Mouse (Mus musculus) G1E (cell line): ENCODE measurements around the gene Atp5e. TPM values are rescaled to one million over a fixed set of nuclear protein-coding genes. Genes with fewer than 3 reads are reported as not detected.

Experiments
- ATAC-seq: 2 replicates; pipeline ENCODE4 v1.8.0; 2016; ENCODE audit warnings: mild to moderate bottlenecking; ENCODE audit not compliant: insufficient number of reproducible peaks, poor library complexity, low FRiP score, severe bottlenecking; ENCODE audit errors: extremely low read depth
- DNase-seq: peaks from one replicate; pipeline ENCODE4 v3.0.0; 2012; ENCODE audit warnings: low spot score
- H3K27me3 ChIP-seq: 2 replicates; pipeline ENCODE4 v1.6.1; 2012; ENCODE audit warnings: mild to moderate bottlenecking, low read length, inconsistent platforms; ENCODE audit not compliant: insufficient read depth
- H3K36me3 ChIP-seq: replicated peaks from 2 replicates; pipeline ENCODE3; 2012; ENCODE audit warnings: mild to moderate bottlenecking, inconsistent platforms
- H3K4me1 ChIP-seq: 2 replicates; pipeline ENCODE4 v1.6.1; 2012; ENCODE audit warnings: low read depth, low read length, inconsistent platforms, mixed read lengths; ENCODE audit not compliant: insufficient read depth
- H3K4me3 ChIP-seq: 2 replicates; pipeline ENCODE4 v1.5.1; 2012; ENCODE audit warnings: low read depth, mild to moderate bottlenecking, inconsistent platforms, low read length, moderate library complexity, mixed read lengths
- H3K9me3 ChIP-seq: replicated peaks from 2 replicates; pipeline ENCODE4 v1.6.1; 2012; ENCODE audit warnings: inconsistent platforms
- CTCF ChIP-seq: IDR thresholded peaks from 2 replicates; pipeline ENCODE4 v1.5.1; 2012; ENCODE audit warnings: low read depth, low read length, inconsistent platforms, mixed read lengths
- GATA1 ChIP-seq: IDR thresholded peaks from 2 replicates; pipeline ENCODE4 v1.6.1; 2012; ENCODE audit warnings: borderline replicate concordance, low read length, inconsistent platforms, mixed read lengths
- GATA2 ChIP-seq: IDR thresholded peaks from 2 replicates; pipeline ENCODE4 v1.6.1; 2012; ENCODE audit warnings: low read depth, low read length, inconsistent platforms, borderline replicate concordance
- POLR2AphosphoS5 ChIP-seq: IDR thresholded peaks from 2 replicates; pipeline ENCODE4 v1.6.1; 2012; ENCODE audit warnings: low read depth, low read length, inconsistent platforms; ENCODE audit not compliant: insufficient replicate concordance
- TAL1 ChIP-seq: conservative IDR thresholded peaks from 2 replicates; pipeline ENCODE4 v1.6.1; 2012; ENCODE audit warnings: low read depth, low read length, inconsistent platforms, mixed read lengths
- polyA plus RNA-seq: library from polyadenylated mRNA; stranded (reverse); fragments of >175 nt; gene quantifications from 2 replicates; pipeline ENCODE4 v1.2.3, GENCODE M21; 2012
- total RNA-seq, 2 experiments: library from RNA; stranded (forward) in 1 of 2; stranded (reverse) in 1 of 2; fragments of 200-1000 nt in 1 of 2; fragments of >200 nt in 1 of 2; fragmentation: Nextera tagmentation in 1 of 2; gene quantifications; 2 replicates each; pipeline ENCODE4 v1.2.3; 2014 to 2017

Atp5e gene
- total and polyA plus RNA-seq, 3 experiments, result 3.1 to 38.8 (median 28.5) TPM

DNA sequence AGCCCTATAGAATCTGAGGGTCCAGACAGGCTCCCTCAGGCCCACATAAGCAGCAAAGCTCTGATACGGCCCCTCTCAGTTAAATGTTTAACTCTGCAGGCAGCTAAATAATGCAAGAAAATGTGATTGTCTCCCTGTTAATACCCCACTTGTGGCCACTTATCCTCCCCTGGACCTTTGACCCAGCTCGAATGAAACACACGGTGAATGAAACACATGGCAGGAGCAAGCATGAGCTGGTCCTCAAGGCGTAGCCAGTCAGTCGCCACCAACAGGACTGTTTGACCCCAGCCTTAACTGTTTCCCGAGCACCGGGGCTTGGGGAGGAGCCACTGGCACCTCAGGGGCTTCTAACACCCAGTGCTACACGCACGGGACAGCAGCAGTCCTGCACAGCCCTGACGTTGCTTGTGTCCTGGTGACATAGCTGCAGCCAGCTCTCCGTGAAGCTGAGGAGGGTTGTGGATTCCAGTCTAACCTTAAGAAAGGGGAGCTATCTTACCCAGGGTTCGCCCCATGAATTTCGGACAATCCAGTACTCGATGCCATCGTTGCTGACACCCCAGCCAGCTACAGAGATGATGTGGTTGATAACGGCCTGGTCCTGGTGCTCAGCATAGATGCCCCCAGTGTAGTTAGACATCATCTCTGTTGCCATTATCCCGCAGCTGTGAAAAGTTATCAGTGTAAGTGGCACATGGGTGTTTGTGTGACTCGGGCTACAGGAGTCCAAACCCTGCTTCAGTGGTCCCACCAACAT is 35.6 kb downstream of the Atp5e start:
- Histone ChIP-seq H3K4me1 (0 out of 2 replicates have a peak, but pooled peaks cover 3% of the 10 kb centered on the region), H3K27me3 (no peaks in the 10 kb centered on the region), H3K9me3 (no peaks in the 10 kb centered on the region), H3K4me3 (no peak overlapping the region), H3K36me3 (peaks cover 84% of the 10 kb centered on the region)
- no peak for DNase-seq
- no peak for TF ChIP-seq GATA1
- TF ChIP-seq TAL1, result no peak
- TF ChIP-seq GATA2, result no peak
- TF ChIP-seq CTCF, result no peak
- no peak for TF ChIP-seq POLR2AphosphoS5
- no peak for ATAC-seq

DNA sequence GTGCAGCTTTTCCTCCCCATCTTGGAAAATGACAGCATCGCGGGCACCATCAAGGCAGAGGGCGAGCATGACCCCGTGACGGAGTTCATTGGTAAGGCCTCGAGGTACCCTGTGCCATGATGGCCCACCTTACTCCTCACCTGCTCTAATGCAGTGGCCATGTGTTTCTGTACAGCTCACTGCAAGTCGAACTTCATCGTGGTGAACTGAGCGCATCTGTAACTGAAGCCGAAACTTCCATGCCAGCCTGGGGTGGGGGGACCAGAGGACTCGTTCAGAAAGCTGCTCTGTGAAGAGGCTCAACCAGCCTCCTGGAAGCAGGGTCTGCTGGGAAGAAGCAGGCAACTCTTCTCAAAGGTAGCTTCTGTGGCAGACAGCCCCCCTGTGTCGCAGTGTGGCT is 37.0 kb downstream of the Atp5e start:
- Histone ChIP-seq H3K9me3 (no peaks in the 10 kb centered on the region), H3K36me3 (peaks cover 88% of the 10 kb centered on the region), H3K27me3 (no peaks in the 10 kb centered on the region), H3K4me3 (no peak overlapping the region), H3K4me1 (0 out of 2 replicates have a peak, but pooled peaks cover 3% of the 10 kb centered on the region)
- no peak for TF ChIP-seq POLR2AphosphoS5
- TF ChIP-seq CTCF, result no peak
- TF ChIP-seq GATA1, result no peak
- no peak for TF ChIP-seq TAL1
- no peak for TF ChIP-seq GATA2
- DNase-seq (no peak), ATAC-seq (no peak)

DNA sequence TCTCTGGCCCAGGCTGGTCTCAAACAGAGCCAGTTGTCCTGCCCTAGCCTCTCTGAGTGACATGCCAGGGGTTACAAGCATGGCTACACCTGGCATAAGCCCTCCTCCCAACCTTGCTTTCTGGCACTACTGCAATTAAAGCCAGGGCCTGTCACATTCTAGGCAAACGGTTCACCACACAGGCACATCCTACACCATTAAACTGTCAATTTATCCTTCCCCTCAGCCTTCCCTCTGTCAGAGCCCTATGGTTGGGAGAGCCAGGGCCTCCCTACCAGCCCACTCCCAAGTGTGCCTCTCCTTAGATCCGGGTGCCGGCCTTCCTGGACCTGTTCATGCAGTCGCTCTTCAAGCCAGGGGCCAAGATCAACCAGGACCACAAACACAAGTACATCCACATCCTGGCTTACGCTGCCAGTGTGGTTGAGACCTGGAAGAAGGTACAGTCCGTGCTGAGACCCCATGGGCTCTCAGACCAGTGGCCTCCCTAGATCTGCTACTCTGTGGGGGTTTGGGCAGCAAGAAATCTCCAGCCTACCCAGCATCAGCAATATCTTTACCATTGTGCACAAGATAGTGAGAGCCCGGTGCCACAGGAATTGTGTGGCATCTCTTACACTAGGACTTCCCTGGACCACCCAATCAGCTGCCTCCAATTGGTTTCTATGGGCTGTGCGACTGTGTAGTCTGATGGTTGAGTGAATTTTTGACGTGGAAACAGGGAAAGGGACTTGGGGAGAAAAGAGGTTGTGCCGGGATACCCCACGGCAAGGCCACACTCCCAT is 39.4 kb downstream of the Atp5e start:
- no peak for TF ChIP-seq GATA2
- no peak for TF ChIP-seq POLR2AphosphoS5
- no peak for TF ChIP-seq TAL1
- H3K27me3 ChIP-seq, result no peaks in the 10 kb centered on the region
- ATAC-seq, result no peak
- H3K4me1 ChIP-seq, result 0 out of 2 replicates have a peak, but pooled peaks cover 3% of the 10 kb centered on the region
- H3K9me3 ChIP-seq, result no peaks in the 10 kb centered on the region
- no peak for DNase-seq
- H3K4me3 ChIP-seq, result no peak overlapping the region
- peaks cover 100% of the 10 kb centered on the region for H3K36me3 ChIP-seq

DNA sequence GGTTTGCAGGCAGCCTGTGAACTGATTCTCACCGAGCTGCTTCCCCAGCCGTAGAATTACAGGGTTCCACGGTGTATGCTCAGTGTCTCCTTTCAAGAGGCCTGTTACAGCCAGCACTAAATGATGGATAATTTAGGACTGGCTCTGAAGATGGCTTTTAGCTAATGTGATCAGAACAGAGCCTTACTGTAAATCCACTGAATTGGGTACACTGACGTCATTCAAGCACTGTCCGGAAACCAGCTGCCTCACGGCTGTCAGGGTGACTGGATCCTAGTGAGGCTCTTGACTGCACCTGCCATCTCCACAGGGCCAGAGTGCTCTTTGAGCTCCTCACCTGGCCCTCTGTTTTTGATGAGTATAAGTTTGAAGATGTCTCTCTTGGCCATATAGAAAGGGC is 42.8 kb downstream of the Atp5e start:
- ATAC-seq, result no peak
- peaks cover 19% of the 10 kb centered on the region for H3K4me1 ChIP-seq
- no peaks in the 10 kb centered on the region for H3K9me3 ChIP-seq
- no peaks in the 10 kb centered on the region for H3K27me3 ChIP-seq
- no peak for DNase-seq
- peaks cover 92% of the 10 kb centered on the region for H3K36me3 ChIP-seq
- TF ChIP-seq POLR2AphosphoS5 (no peak), TAL1 (no peak), GATA2 (no peak), GATA1 (no peak), CTCF (no peak)
- no peak overlapping the region for H3K4me3 ChIP-seq

DNA sequence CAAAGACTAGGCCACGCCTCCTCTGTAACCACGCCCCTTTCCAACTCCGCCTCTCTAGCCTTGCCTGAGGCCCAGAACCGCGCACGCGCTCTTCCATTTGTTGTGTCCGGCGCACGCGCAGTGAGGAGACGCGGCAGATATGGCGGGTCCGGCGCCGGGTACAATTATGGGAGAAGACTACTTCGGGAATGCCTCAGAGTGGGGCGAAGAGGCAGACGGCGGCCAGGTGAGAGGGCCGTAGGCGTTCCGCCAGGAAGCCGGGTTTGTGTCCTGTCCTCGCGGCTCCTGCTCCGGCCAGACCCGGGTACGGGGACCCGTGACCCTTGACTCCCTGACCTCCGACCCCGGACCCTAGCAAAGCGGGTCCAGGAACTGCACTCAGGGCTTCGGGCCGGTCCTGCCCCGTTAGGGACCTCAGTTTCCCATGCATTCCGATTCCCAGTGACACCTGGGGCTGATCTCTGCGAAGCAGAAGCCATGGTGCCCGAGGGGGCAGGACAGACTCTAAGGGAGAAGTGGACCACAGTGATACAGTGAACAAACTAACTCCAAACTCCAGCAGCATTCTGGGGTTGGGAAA is 48.1 kb downstream of the Atp5e start, which contains the start of gene Nelfcd:
Gene Nelfcd (plus strand): TSS at position 74 of the 580 bp plus-strand sequence.
- DNase-seq, result peak; percentile 92
- peak; percentile 93 for ATAC-seq
- peaks cover 39% of the 10 kb centered on the region for H3K36me3 ChIP-seq

More for the DNA sequence above, 48.1 kb downstream of the Atp5e start, which contains the start of gene Nelfcd:
- Histone ChIP-seq H3K4me1 (peaks cover 19% of the 10 kb centered on the region), H3K4me3 (peak within 1 kb of the TSS; percentile 97), H3K27me3 (peaks cover 14% of the 10 kb centered on the region), H3K9me3 (no peaks in the 10 kb centered on the region)
- TF ChIP-seq GATA2 (no peak), CTCF (no peak), TAL1 (no peak), GATA1 (no peak), POLR2AphosphoS5 (no peak)
